Mouse (Mus musculus): ENCODE data around the gene Khnyn. TPM values are rescaled to one million over a fixed set of nuclear protein-coding genes. Genes with fewer than 3 reads are reported as not detected.

Gene Khnyn
- polyA plus RNA-seq, 1 experiment from 2014 or later: 10.5 TPM

DNA sequence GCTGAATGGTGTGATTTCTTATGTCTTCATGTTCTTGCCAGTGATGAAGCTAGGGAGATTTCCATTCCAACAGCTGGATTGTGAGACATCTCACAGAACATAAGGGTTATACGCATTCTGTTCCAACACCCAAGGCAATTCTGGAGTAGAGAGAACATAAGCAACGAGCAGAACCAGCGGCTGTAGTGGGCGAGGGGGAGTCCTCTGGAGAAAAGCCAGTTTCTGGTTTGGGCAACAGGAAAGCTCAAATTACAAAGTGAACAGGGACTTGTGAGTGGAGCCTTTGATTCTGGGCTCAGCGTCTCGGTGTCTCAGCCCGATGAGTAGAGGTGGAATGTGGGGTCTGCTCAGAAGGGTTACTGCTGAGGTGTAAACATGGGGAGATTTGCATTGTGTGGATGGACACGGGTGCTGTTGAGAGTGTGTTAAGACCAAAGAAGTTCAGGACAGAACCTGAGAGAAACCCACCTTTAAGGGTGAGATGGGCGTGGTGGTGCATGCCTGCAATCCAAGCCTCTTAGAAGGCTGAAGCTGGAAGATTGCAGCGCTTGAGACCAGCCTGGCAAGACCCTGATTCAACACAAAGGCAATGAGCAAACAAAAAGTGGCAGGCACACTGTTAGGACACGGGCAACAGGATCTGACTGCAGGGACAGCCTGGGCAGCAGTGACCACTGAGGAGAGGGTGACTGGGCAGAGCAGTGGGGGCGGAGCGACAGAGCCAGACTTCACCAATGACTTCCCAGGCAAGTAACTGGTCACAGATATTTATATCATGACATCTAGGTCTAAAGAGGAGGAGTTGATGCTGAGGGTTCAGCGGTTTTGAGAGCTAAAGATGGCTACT, 7.1 kb upstream of the Khnyn start:
- 30% methylated on average over 14 of the region's 14 CpGs for WGBS
- H3K9me3 ChIP-seq: no peaks in the 10 kb centered on the region
- peaks cover 18% of the 10 kb centered on the region for H3K4me1 ChIP-seq (replicated peaks)
- H3K27ac ChIP-seq (replicated peaks): no peak overlapping the region
- H3K4me3 ChIP-seq: no peak overlapping the region
- H3K36me3 ChIP-seq: peaks cover 5% of the 10 kb centered on the region
- H3K9ac ChIP-seq: no peak overlapping the region
- H3K27me3 ChIP-seq: no peaks in the 10 kb centered on the region
- 0 out of 2 replicates have a peak overlapping the region, but pooled peaks have one; percentile 13 for H3K4me2 ChIP-seq
- ATAC-seq (ENCODE audit: low read depth): no peak

DNA sequence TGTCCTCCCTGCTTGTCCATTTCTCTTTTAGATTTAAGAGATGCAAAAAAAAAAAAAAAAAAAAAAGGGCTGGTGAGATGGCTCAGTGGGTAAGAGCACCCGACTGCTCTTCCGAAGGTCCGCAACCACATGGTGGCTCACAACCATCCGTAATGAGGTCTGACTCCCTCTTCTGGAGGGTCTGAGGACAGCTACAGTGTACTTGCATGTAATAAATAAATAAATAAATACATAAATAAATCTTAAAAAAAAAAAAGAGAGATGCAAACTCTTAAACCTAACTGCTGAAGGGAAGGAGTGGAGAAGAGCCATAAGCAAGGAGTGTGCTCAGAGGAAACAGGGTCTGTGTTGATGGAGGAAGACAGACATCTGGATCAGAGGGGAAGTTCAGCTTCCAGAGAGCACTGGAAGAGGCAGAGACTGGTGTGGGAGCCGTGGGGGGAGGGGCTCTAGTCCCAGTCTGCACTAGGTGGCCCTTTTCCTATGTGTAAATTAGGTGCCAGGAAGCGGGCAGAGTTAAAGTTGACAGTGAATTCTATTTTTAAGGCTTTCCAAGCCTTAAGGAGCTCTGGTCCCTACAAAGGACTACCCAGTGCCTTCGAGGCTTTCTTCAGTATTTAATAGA, 6.3 kb upstream of the Khnyn start:
- 26% methylated on average over 7 of the region's 7 CpGs for WGBS
- ATAC-seq (ENCODE audit: low read depth): no peak
- no peaks in the 10 kb centered on the region for H3K36me3 ChIP-seq
- no peak overlapping the region for H3K4me3 ChIP-seq
- H3K27me3 ChIP-seq: no peaks in the 10 kb centered on the region
- peaks cover 13% of the 10 kb centered on the region for H3K4me1 ChIP-seq (replicated peaks)
- H3K4me2 ChIP-seq: no peak overlapping the region
- no peaks in the 10 kb centered on the region for H3K9me3 ChIP-seq
- H3K27ac ChIP-seq (replicated peaks): no peak overlapping the region
- no peak overlapping the region for H3K9ac ChIP-seq

DNA sequence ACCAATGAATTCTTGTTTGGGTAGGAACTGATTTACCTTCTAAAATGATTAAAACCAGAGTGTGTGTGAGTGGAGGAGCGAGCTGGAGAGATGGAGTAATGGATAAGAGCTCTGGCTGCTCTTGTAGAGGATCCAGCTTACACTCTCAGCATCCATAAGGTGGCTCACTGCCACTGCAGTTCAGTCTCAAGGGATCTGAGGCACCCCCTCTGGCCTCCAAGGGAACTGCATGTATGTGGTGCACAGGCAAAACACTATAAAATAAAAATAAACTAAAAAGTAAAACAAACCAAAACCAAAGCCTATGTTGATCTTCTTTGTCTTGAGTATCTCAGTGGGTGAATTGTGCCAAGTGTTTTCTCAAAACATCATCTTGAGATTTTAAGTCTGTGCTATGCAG, 5.1 kb upstream of the Khnyn start:
- ATAC-seq (ENCODE audit: low read depth): no peak
- Histone ChIP-seq H3K27me3 (no peaks in the 10 kb centered on the region), H3K4me2 (no peak overlapping the region), H3K36me3 (no peaks in the 10 kb centered on the region), H3K9me3 (no peaks in the 10 kb centered on the region), H3K9ac (no peak overlapping the region), H3K4me1 (replicated peaks) (peaks cover 14% of the 10 kb centered on the region), H3K27ac (replicated peaks) (no peak overlapping the region), H3K4me3 (no peak overlapping the region)
- WGBS: 37% methylated on average over 1 of the region's 1 CpGs

DNA sequence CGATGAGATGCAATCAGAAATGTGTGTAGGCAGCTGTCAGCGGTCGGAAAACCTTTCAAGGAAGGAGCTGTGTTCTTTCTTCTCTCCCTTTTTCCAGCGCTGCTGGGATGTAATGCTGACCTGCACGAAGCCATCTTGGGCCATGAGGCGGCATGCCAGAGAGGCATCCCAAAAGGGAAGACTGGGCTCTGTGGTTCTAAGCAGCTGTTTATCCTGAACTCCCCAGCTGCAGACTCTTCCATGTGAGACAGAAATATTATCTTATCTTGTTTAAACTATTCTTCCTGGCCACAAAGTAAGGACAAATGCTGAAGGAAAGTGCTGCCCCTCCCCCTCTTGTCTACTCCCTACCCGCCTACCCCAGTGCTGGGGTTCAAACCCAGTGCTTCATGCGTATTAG, 3.8 kb upstream of the Khnyn start:
- Histone ChIP-seq H3K4me2 (no peak overlapping the region), H3K27me3 (no peaks in the 10 kb centered on the region)
- ATAC-seq (ENCODE audit: low read depth): no peak

DNA sequence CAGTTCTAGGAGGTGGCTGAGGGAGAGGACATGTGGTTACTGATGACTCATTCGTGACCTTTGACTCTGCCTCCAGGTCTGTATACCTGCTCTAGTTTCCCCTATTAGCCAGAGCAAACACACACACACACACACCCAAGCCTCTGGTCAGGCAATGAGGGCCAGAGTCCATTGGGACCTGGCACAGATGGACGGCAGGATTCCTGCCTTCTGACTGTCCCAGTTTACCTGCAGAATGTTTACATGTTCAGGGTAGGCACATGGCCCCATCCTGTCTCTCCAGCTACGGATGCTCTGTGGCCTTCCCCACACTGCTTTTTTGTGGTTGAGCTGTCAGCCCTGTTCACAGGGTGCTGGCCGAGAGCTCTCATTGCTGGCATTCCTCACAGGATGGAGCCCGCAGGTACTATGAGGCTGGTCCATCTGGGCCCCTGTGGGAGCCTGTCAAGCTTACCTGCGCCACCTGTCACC, 2.5 kb upstream of the Khnyn start:
- H3K27me3 ChIP-seq: no peaks in the 10 kb centered on the region
- no peak overlapping the region for H3K27ac ChIP-seq (replicated peaks)
- no peak overlapping the region for H3K4me2 ChIP-seq
- ATAC-seq (ENCODE audit: low read depth): no peak
- peaks cover 2% of the 10 kb centered on the region for H3K36me3 ChIP-seq
- no peaks in the 10 kb centered on the region for H3K9me3 ChIP-seq
- H3K9ac ChIP-seq: no peak overlapping the region
- peaks cover 30% of the 10 kb centered on the region for H3K4me1 ChIP-seq (replicated peaks)
- 82% methylated on average over 6 of the region's 6 CpGs for WGBS
- no peak overlapping the region for H3K4me3 ChIP-seq

More for the DNA sequence above, 3.8 kb upstream of the Khnyn start:
- no peaks in the 10 kb centered on the region for H3K36me3 ChIP-seq
- H3K9ac ChIP-seq: no peak overlapping the region
- no peak overlapping the region for H3K27ac ChIP-seq (replicated peaks)
- H3K4me1 ChIP-seq (replicated peaks): peaks cover 22% of the 10 kb centered on the region
- WGBS: 88% methylated on average over 8 of the region's 8 CpGs
- H3K9me3 ChIP-seq: no peaks in the 10 kb centered on the region
- H3K4me3 ChIP-seq: no peak overlapping the region

DNA sequence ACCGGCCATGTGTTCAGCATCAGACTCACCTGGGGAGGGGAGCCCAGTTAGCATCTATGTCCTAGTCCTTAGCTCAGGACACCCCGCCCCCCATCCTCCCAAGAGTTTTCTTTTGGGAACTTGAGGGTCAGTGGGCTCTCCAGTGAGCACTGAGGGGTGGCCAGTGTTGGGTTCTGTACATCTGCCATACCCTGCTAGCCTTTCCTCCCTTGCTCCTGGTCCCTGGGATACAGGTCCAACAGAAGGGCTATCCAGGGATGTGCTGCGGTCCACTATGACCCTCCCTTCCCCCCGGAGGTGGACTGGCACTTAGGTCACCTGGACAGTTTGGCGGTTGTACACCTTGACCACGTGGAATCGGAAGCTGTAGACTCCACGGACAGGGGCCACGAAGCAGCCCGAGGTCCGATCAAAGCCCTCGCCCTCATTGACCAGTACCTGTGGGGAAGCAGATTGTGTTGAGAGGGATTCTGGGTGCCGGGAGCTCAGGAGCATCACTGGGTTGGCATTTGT, 1.5 kb upstream of the Khnyn start:
- no peak for ATAC-seq (ENCODE audit: low read depth)
- no peak overlapping the region for H3K4me3 ChIP-seq
- H3K4me2 ChIP-seq: no peak overlapping the region
- H3K9me3 ChIP-seq: no peaks in the 10 kb centered on the region
- no peak overlapping the region for H3K27ac ChIP-seq (replicated peaks)
- H3K27me3 ChIP-seq: no peaks in the 10 kb centered on the region
- peaks cover 25% of the 10 kb centered on the region for H3K4me1 ChIP-seq (replicated peaks)
- peaks cover 12% of the 10 kb centered on the region for H3K36me3 ChIP-seq
- WGBS: 96% methylated on average over 13 of the region's 13 CpGs
- H3K9ac ChIP-seq: no peak overlapping the region

DNA sequence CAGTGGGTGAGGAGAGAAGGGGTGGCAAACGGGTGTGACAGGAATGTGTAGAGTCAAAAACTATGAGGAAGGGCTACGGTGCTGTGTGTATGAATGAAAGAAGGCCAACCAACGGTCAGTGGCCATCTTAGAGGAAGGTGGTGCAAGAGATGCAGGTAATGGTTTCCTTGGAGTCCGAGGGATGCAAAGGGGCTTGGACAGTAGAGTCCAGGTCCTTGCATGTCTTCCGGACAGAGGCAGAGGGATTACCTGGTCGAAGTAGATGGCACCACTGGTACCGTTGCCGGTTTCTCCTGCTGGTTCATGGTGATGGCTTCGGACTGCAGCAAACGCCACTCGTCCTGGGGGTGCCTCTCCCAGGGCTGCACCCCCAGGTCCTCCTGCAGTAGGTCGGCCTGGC, 1.1 kb upstream of the Khnyn start:
- no peak overlapping the region for H3K4me3 ChIP-seq
- H3K9ac ChIP-seq: 0 out of 2 replicates have a peak overlapping the region, but pooled peaks have one; percentile 87
- H3K36me3 ChIP-seq: peaks cover 17% of the 10 kb centered on the region
- H3K9me3 ChIP-seq: no peaks in the 10 kb centered on the region
- H3K27ac ChIP-seq (replicated peaks): peak overlapping the region; percentile 82
- no peaks in the 10 kb centered on the region for H3K27me3 ChIP-seq
- peaks cover 25% of the 10 kb centered on the region for H3K4me1 ChIP-seq (replicated peaks)
- no peak for ATAC-seq (ENCODE audit: low read depth)
- WGBS: 89% methylated on average over 12 of the region's 12 CpGs
- H3K4me2 ChIP-seq: no peak overlapping the region

DNA sequence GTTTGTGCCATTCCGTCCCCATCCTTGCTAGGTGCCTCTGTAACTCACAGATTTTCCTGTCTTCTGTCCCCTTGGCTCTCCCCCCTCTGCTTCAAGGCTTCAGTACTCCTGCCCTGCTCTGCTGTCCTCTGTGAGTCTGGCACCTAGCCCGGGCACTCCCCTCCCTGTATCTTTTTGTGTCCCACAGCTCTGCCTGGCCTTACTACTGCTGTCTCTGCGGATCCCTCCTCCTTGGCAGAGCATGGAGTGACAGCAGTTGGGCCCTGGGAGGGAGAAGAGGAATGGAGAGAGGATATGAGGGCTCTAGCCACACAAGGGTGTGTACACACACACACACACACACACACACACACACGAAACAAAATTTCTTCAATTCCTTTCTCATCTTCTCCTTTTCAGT, 581 bp upstream of the Khnyn start, which contains the start of gene Cbln3:
TSS of gene Cbln3 (minus strand) at position 227 of the 400 bp plus-strand sequence.
- Histone ChIP-seq H3K4me2 (peak within 1 kb of the TSS; percentile 82), H3K36me3 (peaks cover 22% of the 10 kb centered on the region), H3K9me3 (no peaks in the 10 kb centered on the region), H3K9ac (peak within 1 kb of the TSS; percentile 87), H3K4me3 (peak within 1 kb of the TSS; percentile 81), H3K27ac (replicated peaks) (peak within 1 kb of the TSS; percentile 82), H3K27me3 (no peaks in the 10 kb centered on the region), H3K4me1 (replicated peaks) (peaks cover 25% of the 10 kb centered on the region)
- peak; percentile 59 for ATAC-seq (ENCODE audit: low read depth)
- WGBS: 33% methylated on average over 4 of the region's 4 CpGs

DNA sequence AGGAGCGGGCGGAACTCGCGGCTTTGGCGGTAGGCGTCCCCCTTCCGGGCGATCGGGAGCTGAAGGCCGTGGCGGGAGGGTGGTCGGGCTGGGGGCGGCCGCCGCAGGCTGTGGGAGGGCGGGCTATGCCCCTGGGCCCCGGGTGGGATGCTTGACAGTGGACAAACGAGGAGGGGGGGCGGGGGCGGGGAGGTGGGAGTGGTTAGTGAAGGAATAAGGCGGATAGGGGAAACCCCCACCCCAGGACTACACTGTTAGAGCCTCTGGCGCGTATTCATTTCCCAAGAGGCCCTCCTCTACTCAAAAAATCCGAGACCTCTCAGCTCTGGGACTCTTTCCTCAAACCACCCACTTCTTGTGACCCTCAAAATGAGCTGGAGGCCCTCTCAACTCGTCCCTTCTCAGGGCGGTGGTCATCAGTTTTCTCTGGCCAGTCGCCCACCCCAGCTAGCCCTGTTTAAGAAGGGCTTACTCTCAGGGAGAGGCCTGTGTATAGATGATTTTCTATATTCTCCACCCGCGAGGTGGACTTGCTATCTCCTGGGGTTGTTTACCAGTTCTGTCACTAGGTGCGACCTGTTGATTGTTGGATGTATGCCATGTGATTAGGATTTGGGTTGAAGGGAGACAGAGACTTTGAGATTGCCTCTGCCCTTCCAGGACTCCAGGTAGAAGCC, 505 bp downstream of the Khnyn start:
- Histone ChIP-seq H3K4me3 (peak overlapping the region; percentile 81), H3K9ac (peak overlapping the region; percentile 87), H3K27ac (replicated peaks) (peak overlapping the region; percentile 82), H3K36me3 (peaks cover 33% of the 10 kb centered on the region), H3K4me2 (peak overlapping the region; percentile 82), H3K9me3 (no peaks in the 10 kb centered on the region), H3K4me1 (replicated peaks) (peaks cover 25% of the 10 kb centered on the region), H3K27me3 (no peaks in the 10 kb centered on the region)
- peak; percentile 70 for ATAC-seq (ENCODE audit: low read depth)
- WGBS: under 1% methylated on average over 16 of the region's 30 CpGs

DNA sequence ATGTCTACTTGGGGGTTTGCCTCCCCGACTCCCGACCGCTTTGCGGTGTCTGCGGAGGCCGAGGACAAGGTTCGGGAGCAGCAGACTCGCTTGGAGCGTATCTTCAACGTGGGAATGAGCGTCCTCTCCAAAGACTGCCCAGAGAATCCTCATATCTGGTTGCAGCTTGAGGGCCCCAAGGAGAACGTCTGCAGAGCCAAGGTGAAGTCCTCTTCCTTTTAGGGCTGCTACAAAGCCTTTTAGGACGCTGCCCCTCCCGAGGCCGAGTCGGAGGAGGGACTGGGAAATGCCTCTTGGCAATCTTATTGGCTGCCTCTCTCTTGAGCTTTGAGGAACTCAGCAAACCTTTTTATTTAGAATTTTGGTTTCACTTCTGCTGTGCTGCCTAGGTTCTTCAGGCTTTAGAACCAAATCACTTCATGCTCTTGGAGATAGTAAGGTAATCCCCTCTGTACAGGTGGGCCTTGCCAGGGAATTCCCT, 1.1 kb downstream of the Khnyn start:
- Histone ChIP-seq H3K27ac (replicated peaks) (peak overlapping the region; percentile 82; the same call in 1 of the 2 replicates), H3K4me2 (peak overlapping the region; percentile 82)

DNA sequence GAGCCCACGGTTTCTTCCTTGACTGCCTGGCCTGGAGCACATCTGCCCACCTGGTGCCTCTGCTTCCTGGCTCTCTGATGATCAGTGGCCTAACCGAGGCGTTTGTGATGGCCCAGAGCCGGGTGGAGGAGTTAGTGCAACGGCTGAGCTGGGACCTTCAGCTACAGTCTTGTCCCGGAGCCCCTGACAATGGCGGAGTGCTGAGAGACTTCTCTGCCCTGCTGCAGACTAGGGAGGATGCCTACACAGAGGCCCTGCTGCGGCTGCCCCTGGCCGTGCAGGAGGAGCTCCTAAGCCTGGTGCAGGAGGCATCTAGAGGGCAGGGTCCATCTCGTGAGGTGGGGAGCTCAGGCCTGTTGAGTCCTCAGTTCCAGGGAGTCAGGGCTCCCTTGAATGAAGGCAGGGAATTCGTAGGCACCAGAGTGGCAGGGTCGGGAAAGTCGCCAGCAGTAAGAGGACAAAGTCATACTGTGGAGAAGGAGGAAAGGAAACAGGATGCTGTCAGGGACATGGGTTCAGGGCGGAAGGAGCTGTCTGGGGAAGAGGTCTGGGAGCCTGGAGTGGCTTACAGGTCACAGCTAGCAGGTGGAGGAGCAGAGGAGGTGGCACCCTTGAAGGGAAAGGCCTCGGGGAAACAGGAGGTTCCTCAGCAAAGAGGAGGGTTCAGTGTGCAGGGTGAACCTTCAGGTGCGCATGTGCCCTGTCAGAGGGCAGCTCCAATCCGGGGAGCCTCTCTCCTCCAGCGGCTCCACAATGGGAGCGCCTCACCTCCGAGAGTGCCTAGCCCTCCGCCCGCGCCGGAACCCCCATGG, 2.0 kb downstream of the Khnyn start:
- WGBS: 87% methylated on average over 24 of the region's 24 CpGs
- Histone ChIP-seq H3K4me1 (replicated peaks) (peaks cover 25% of the 10 kb centered on the region), H3K9ac (peak overlapping the region; percentile 87; the same call in 1 of the 2 replicates), H3K27me3 (no peaks in the 10 kb centered on the region), H3K4me2 (peak overlapping the region; percentile 82), H3K27ac (replicated peaks) (no peak overlapping the region), H3K9me3 (no peaks in the 10 kb centered on the region), H3K36me3 (peaks cover 47% of the 10 kb centered on the region), H3K4me3 (no peak overlapping the region)
- no peak for ATAC-seq (ENCODE audit: low read depth)

More for the DNA sequence above, 1.1 kb downstream of the Khnyn start:
- H3K36me3 ChIP-seq: peaks cover 38% of the 10 kb centered on the region
- 10% methylated on average over 16 of the region's 16 CpGs for WGBS
- H3K4me1 ChIP-seq (replicated peaks): peaks cover 25% of the 10 kb centered on the region
- no peaks in the 10 kb centered on the region for H3K9me3 ChIP-seq
- H3K4me3 ChIP-seq: peak overlapping the region; percentile 81
- H3K9ac ChIP-seq: peak overlapping the region; percentile 87
- ATAC-seq (ENCODE audit: low read depth): no peak
- H3K27me3 ChIP-seq: no peaks in the 10 kb centered on the region

Measured in neural tube, embryonic 13.5 days (tissue).